Mouse (Mus musculus) cortical plate, adult 2 months (tissue): ENCODE data around the gene Dscam.

ENCODE experiments used
- CTCF ChIP-seq: fragments of 200-500 bp; IDR thresholded peaks from 2 replicates; pipeline ENCODE4 v1.5.1; 2011; ENCODE audit warnings: mild to moderate bottlenecking, control low read depth, low read length; ENCODE audit not compliant: insufficient read depth; ENCODE audit errors: extremely low read depth
- POLR2A ChIP-seq: fragments of 200-500 bp; IDR thresholded peaks from 2 replicates; pipeline ENCODE4 v1.6.1; 2011; ENCODE audit warnings: mild to moderate bottlenecking, low read length, control low read depth; ENCODE audit not compliant: insufficient read depth; ENCODE audit errors: extremely low read depth

DNA sequence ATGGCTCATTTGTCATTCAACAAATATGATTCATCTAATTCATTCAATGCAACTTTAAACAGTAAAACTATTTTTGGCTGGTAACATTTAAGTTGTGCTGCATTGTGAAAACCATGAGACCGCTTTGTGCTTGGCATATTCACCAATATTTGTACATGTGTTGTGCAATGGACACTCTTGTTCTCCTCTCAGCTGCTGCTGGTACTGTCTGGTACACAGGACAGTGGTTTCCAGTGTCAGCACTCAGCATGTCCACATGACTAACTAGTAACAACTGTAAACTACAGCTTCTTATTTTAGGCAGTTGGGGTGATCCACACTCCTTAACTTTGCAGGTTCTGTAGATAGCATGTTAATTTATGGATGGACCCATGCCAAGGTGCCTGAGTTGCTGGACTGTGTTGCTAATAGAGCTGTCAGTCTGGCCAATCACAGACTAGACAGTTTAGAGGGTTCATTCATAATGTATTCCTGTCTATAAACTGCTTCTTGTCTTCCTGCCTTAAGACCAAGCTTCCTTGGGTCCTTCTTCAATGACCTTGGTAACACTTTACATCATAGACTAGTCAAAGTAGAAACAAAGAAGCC, 368.8 kb downstream of the Dscam start:
- TF ChIP-seq POLR2A = no peak
- TF ChIP-seq CTCF = no peak
